Mouse (Mus musculus) small intestine, adult 2 months (tissue): ENCODE results near the gene Adgrb3.

Experiments
- CTCF ChIP-seq: fragments of 200-500 bp; IDR thresholded peaks from 2 replicates; pipeline ENCODE4 v1.5.1; 2012; ENCODE audit warnings: low read depth, mild to moderate bottlenecking, control low read depth, inconsistent platforms, low read length, moderate library complexity, mixed read lengths; ENCODE audit not compliant: insufficient replicate concordance, insufficient read length; ENCODE audit errors: extremely low read depth
- POLR2A ChIP-seq: fragments of 200-500 bp; IDR thresholded peaks from 2 replicates; pipeline ENCODE4 v1.6.1; 2012; ENCODE audit warnings: low read depth, mild to moderate bottlenecking, control low read depth, inconsistent platforms, low read length, moderate library complexity

DNA sequence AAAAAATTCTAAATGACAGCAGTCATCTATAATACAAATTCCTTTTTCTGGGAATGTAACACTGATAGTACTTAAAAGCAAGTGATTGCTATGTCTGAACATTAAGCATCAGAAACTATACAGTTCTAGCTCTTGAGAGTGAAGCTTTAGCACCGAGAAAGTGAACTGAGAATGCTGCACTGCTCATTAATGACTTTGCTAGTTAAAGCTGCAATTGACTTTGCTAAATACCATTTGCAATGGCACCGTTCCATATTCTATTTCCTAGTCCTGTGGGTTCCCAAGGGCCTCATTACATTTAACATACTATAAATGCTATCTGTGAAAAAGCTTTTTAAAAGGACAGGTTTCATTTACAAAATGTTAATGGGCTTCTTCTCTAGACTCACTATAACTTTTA, 414.4 kb downstream of the Adgrb3 start:
- TF ChIP-seq CTCF, result no peak
- no peak for TF ChIP-seq POLR2A
